Mouse (Mus musculus): ENCODE measurements around the gene Mcts2.
A peak's percentile ranks its signal among the peaks of the same experiment; 100 is the strongest.

- TF ChIP-seq POLR2A (IDR thresholded peaks at IDR 0.05; ENCODE audit: extremely low read depth, insufficient read depth, low read length), result peak; percentile 99
- peak; percentile 89 for TF ChIP-seq CTCF (IDR thresholded peaks at IDR 0.05; ENCODE audit: extremely low read depth, insufficient read depth, low read length)
Observed at GRCm38 (mm10) chr2:152669256-152669638, 17.6 kb upstream of the Mcts2 start, which contains the start of gene H13.

Measured in cortical plate, adult 2 months (tissue).